Mouse (Mus musculus): ENCODE data around the gene Pex13. TPM values are rescaled to one million over a fixed set of nuclear protein-coding genes. Genes with fewer than 3 reads are reported as not detected.

The Pex13 gene
- polyA plus RNA-seq, 1 experiment from 2014 or later: 30.4 TPM

DNA sequence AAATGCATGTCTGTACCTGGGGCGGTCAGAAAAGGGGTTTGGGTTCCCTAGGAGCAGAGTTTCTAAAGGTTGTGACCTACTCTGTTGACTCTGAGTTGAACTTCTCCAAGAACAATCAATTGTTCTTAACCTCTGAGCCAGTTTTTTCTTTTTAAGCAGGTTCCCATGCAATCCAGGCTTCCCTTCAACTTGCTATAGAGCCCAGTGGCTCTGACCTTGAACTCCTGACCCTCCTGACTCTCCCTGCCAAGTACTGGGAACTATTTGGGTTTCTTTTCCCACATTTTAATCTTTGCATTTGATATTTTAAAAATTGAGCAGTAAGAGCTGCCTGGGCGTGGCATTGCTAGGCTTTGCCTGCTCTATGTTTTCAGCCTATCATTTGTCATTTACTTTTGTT lies 27.5 kb upstream of the Pex13 start:
- WGBS: 84% methylated on average over 2 of the region's 2 CpGs
- Histone ChIP-seq H3K27me3 (ENCODE audit: insufficient read depth, low read length) (no peaks in the 10 kb centered on the region), H3K36me3 (ENCODE audit: insufficient read depth) (0 out of 2 replicates have a peak, but pooled peaks cover 6% of the 10 kb centered on the region), H3K4me2 (no peak overlapping the region), H3K27ac (ENCODE audit: low read depth) (no peak overlapping the region), H3K4me1 (ENCODE audit: insufficient read depth) (no peaks in the 10 kb centered on the region), H3K9ac (no peak overlapping the region), H3K4me3 (ENCODE audit: low read depth, low read length) (no peak overlapping the region), H3K9me3 (ENCODE audit: low read depth, low read length) (no peaks in the 10 kb centered on the region)
- DNase-seq (no peak), ATAC-seq (ENCODE audit: insufficient read depth) (no peak)
- no peak for TF ChIP-seq CTCF (IDR thresholded peaks at IDR 0.05; ENCODE audit: low read depth)

DNA sequence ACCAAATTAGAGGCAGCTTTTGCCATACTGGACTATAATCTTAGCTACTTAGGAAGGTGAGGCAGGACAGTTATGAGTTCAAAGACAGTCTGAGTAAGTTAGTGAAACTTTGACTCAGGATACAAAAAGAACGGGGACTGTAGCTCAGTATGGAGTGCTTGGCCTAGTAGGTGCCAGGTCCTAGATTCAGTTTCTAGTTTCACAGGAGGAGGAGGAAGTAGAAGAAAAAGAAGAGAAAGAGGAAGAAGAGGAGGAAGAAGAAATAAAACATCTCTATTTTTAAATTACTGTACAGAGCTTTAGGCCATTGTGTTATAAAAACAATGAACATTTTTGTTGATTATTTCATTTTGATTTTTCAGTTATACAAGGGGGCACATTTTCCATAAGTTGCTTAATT lies 22.3 kb upstream of the Pex13 start:
- ATAC-seq (ENCODE audit: insufficient read depth): no peak

GRCm38 (mm10) chr11:23686671-23687070 lies 20.9 kb upstream of the Pex13 start:
- 89% methylated on average over 5 of the region's 5 CpGs for WGBS
- Histone ChIP-seq H3K4me2 (no peak overlapping the region), H3K27me3 (ENCODE audit: insufficient read depth, low read length) (no peaks in the 10 kb centered on the region), H3K9ac (no peak overlapping the region), H3K36me3 (ENCODE audit: insufficient read depth) (peaks cover 26% of the 10 kb centered on the region; the same call in 1 of the 2 replicates), H3K9me3 (ENCODE audit: low read depth, low read length) (no peaks in the 10 kb centered on the region), H3K4me3 (ENCODE audit: low read depth, low read length) (no peak overlapping the region), H3K27ac (ENCODE audit: low read depth) (no peak overlapping the region), H3K4me1 (ENCODE audit: insufficient read depth) (no peaks in the 10 kb centered on the region)
- DNase-seq (no peak), ATAC-seq (ENCODE audit: insufficient read depth) (no peak)
- no peak for TF ChIP-seq CTCF (IDR thresholded peaks at IDR 0.05; ENCODE audit: low read depth)

More for the DNA sequence above, 22.3 kb upstream of the Pex13 start:
- Histone ChIP-seq H3K4me3 (ENCODE audit: low read depth, low read length) (no peak overlapping the region), H3K9ac (no peak overlapping the region), H3K4me1 (ENCODE audit: insufficient read depth) (no peaks in the 10 kb centered on the region), H3K9me3 (ENCODE audit: low read depth, low read length) (no peaks in the 10 kb centered on the region), H3K27ac (ENCODE audit: low read depth) (no peak overlapping the region), H3K36me3 (ENCODE audit: insufficient read depth) (0 out of 2 replicates have a peak, but pooled peaks cover 18% of the 10 kb centered on the region), H3K4me2 (no peak overlapping the region), H3K27me3 (ENCODE audit: insufficient read depth, low read length) (no peaks in the 10 kb centered on the region)
- DNase-seq: no peak
- 89% methylated on average over 1 of the region's 1 CpGs for WGBS
- no peak for TF ChIP-seq CTCF (IDR thresholded peaks at IDR 0.05; ENCODE audit: low read depth)

GRCm38 (mm10) chr11:23682561-23682960 lies 16.8 kb upstream of the Pex13 start:
- Histone ChIP-seq H3K36me3 (ENCODE audit: insufficient read depth) (peaks cover 49% of the 10 kb centered on the region; the same call in 1 of the 2 replicates), H3K4me1 (ENCODE audit: insufficient read depth) (no peaks in the 10 kb centered on the region)

DNA sequence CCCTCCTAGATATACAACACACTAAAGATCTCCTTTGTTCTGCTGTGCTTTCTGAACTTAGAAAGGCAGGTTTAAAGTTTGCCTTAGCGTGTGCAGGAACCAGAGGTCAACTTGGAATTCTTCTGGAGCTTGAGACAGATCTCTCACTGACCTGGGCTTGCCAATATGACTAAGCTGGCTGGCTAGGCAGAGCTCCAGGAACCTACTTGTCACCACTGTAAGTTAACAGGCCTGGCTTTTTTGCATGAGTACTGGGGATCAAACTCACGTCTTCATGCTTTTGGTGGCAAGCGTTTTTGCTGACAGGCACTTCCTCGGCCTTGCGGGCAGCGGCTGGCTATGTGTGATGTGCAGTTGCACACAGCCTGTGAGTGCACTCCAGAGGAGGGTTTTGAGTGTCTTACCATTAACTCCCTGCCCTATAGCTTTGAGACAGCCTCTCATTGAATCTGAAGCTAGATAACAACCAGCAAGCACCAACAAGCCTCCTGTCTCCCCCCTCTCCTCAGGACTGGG lies 14.7 kb upstream of the Pex13 start:
- Histone ChIP-seq H3K9ac (no peak overlapping the region), H3K27ac (ENCODE audit: low read depth) (no peak overlapping the region), H3K4me1 (ENCODE audit: insufficient read depth) (no peaks in the 10 kb centered on the region), H3K9me3 (ENCODE audit: low read depth, low read length) (no peaks in the 10 kb centered on the region), H3K4me3 (ENCODE audit: low read depth, low read length) (no peak overlapping the region), H3K36me3 (ENCODE audit: insufficient read depth) (peaks cover 59% of the 10 kb centered on the region; the same call in 1 of the 2 replicates), H3K4me2 (no peak overlapping the region), H3K27me3 (ENCODE audit: insufficient read depth, low read length) (no peaks in the 10 kb centered on the region)
- DNase-seq (no peak), ATAC-seq (ENCODE audit: insufficient read depth) (no peak)
- WGBS: 92% methylated on average over 6 of the region's 6 CpGs
- no peak for TF ChIP-seq CTCF (IDR thresholded peaks at IDR 0.05; ENCODE audit: low read depth)

More at GRCm38 (mm10) chr11:23682561-23682960, 16.8 kb upstream of the Pex13 start:
- DNase-seq (no peak), ATAC-seq (ENCODE audit: insufficient read depth) (no peak)
- Histone ChIP-seq H3K9me3 (ENCODE audit: low read depth, low read length) (no peaks in the 10 kb centered on the region), H3K4me3 (ENCODE audit: low read depth, low read length) (no peak overlapping the region), H3K27me3 (ENCODE audit: insufficient read depth, low read length) (no peaks in the 10 kb centered on the region), H3K9ac (no peak overlapping the region), H3K27ac (ENCODE audit: low read depth) (no peak overlapping the region), H3K4me2 (no peak overlapping the region)
- no peak for TF ChIP-seq CTCF (IDR thresholded peaks at IDR 0.05; ENCODE audit: low read depth)
- whole genome bisulfite sequencing: 85% methylated on average over 5 of the region's 5 CpGs

DNA sequence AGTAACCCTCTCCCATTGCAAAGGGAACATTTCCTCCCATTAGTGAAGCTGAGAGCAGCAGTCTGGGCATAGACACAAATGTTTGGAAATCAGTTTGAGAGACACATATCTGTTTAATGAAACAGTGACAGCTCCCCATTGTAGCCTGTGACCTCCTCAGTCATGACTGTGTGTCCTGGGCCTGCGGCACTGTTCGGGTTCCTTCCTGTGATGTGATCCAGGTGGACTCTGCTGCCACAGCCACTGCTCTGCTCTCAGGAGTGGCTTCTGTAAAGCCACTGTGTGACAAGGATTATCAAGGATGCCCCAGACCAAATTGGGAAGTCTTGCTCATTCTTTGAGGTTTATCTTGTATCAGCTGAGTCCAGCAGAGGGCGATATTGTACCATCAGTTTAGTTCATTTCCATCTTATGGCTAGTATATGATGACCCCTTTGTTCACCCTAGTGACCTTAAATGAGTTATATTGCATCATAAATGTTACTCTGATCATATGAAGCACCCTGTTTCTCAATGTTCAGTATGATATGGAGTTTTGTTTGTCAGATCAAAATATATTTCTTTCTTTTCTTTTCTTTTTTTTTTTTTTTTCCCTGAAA lies 13.4 kb upstream of the Pex13 start:
- no peak overlapping the region for H3K27ac ChIP-seq (ENCODE audit: low read depth)
- no peaks in the 10 kb centered on the region for H3K4me1 ChIP-seq (ENCODE audit: insufficient read depth)
- H3K36me3 ChIP-seq (ENCODE audit: insufficient read depth): peaks cover 67% of the 10 kb centered on the region; the same call in 1 of the 2 replicates
- 47% methylated on average over 3 of the region's 3 CpGs for WGBS
- no peaks in the 10 kb centered on the region for H3K27me3 ChIP-seq (ENCODE audit: insufficient read depth, low read length)
- peak; percentile 28; the same call in 1 of the 2 replicates for ATAC-seq (ENCODE audit: insufficient read depth)
- H3K9me3 ChIP-seq (ENCODE audit: low read depth, low read length): no peaks in the 10 kb centered on the region
- H3K9ac ChIP-seq: no peak overlapping the region
- DNase-seq: peak; percentile 93
- H3K4me2 ChIP-seq: no peak overlapping the region
- TF ChIP-seq CTCF (IDR thresholded peaks at IDR 0.05; ENCODE audit: low read depth): peak; percentile 79
- H3K4me3 ChIP-seq (ENCODE audit: low read depth, low read length): no peak overlapping the region

- Histone ChIP-seq H3K9ac (no peak overlapping the region), H3K4me2 (no peak overlapping the region), H3K36me3 (ENCODE audit: insufficient read depth) (peaks cover 63% of the 10 kb centered on the region), H3K27me3 (ENCODE audit: insufficient read depth, low read length) (no peaks in the 10 kb centered on the region), H3K4me1 (ENCODE audit: insufficient read depth) (no peaks in the 10 kb centered on the region), H3K4me3 (ENCODE audit: low read depth, low read length) (no peak overlapping the region), H3K9me3 (ENCODE audit: low read depth, low read length) (no peaks in the 10 kb centered on the region), H3K27ac (ENCODE audit: low read depth) (no peak overlapping the region)
- ATAC-seq (ENCODE audit: insufficient read depth) (no peak), DNase-seq (no peak)
- 89% methylated on average over 5 of the region's 5 CpGs for WGBS
- TF ChIP-seq CTCF (IDR thresholded peaks at IDR 0.05; ENCODE audit: low read depth): no peak
Measured at GRCm38 (mm10) chr11:23676100-23676499, 10.3 kb upstream of the Pex13 start.

Measured in lung, embryonic 14.5 days (tissue).